Mouse (Mus musculus) neural tube, embryonic 10.5 days (tissue): ENCODE measurements around the gene Mchr1.
A peak's percentile ranks its signal among the peaks of the same experiment; 100 is the strongest.
"Not testable (repeated sequence)": the region's sequence is repeated elsewhere in the genome, so short reads cannot be mapped to it uniquely, and the experiment has no call there.

Experiments
- DNase-seq: peaks from one replicate; pipeline ENCODE4 v3.0.0-alpha.2; 2017; ENCODE audit warnings: low spot score; ENCODE audit errors: extremely low spot score

Mchr1 gene

GRCm38 (mm10) chr15:81235086-81235920, at the start of gene Mchr1:
Gene Mchr1, plus strand, starts transcription at chr15:81235499.
- DNase-seq: peak; percentile 70

DNA sequence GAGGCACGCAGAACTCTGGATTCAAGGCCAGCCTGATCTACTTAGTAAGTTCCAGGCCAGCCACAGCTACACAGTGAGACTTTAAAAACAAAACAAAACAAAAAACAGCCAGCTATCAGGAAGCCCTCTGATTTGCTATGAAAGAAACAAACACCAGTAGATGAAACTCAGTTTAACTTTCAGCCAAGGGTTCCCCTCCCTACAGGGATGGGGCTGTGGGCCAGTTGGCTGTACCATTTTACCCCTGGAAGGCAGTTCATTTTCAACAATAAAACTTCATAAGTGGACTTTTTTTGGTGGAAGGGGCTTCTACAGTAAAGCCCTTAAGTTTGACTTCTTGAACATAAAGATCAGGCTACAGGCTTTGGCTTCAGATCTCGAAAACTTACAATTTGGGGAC, 46.2 kb upstream of the Mchr1 start:
- DNase-seq: no peak

- no peak for DNase-seq
Observed at GRCm38 (mm10) chr15:81190011-81190629, 45.2 kb upstream of the Mchr1 start.

GRCm38 (mm10) chr15:81190630-81191178, 44.6 kb upstream of the Mchr1 start, which contains the start of gene Mrtfa:
Gene Mrtfa, minus strand, starts transcription at chr15:81190757.
- DNase-seq: peak; percentile 99

- DNase-seq: no peak
Observed at GRCm38 (mm10) chr15:81191303-81191702, 44.0 kb upstream of the Mchr1 start.

GRCm38 (mm10) chr15:81192316-81192715, 43.0 kb upstream of the Mchr1 start:
- no peak for DNase-seq

DNA sequence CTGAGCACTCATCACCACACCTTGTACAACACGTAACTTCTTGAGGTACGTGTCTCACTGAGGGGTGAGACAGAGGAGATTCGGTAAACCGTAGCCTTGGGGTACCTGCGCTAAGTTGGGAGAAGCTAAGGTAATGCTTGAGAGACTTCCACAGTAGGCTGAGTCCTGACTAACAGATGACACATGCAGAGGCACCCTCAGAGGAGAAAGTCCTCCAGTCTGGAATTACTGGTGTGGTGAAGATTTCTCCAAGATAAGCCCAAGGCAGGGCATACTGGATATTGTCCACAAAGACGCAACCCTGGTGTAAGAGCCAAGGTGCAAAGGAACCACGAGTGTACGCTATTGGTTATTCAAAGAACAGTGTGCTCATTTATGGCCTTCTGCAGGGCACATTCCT, 42.4 kb upstream of the Mchr1 start:
- no peak for DNase-seq

- DNase-seq: no peak
Observed at GRCm38 (mm10) chr15:81194791-81195190, 40.5 kb upstream of the Mchr1 start.

- no peak for DNase-seq
Observed at GRCm38 (mm10) chr15:81195447-81195846, 39.9 kb upstream of the Mchr1 start.

GRCm38 (mm10) chr15:81197197-81197596, 38.1 kb upstream of the Mchr1 start:
- no peak for DNase-seq

DNA sequence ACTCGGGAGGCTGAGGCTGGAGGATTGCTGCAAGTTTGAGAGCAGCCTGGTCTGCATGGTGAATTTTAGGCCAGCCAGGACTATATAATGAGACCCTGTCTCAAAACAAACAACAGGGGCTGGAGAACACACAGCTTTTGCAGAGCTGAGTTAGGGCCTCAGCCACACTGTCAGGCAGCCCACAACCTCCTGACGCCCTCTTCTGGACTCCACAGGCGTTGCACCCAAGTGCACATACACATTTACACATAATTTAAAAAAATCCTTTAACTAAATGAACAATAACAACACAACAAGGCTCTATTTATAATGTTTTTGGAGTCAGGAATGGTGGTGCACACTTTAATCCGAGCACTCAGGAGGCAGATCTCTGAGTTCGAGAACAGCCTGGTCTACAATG, 36.9 kb upstream of the Mchr1 start:
- no peak for DNase-seq

DNA sequence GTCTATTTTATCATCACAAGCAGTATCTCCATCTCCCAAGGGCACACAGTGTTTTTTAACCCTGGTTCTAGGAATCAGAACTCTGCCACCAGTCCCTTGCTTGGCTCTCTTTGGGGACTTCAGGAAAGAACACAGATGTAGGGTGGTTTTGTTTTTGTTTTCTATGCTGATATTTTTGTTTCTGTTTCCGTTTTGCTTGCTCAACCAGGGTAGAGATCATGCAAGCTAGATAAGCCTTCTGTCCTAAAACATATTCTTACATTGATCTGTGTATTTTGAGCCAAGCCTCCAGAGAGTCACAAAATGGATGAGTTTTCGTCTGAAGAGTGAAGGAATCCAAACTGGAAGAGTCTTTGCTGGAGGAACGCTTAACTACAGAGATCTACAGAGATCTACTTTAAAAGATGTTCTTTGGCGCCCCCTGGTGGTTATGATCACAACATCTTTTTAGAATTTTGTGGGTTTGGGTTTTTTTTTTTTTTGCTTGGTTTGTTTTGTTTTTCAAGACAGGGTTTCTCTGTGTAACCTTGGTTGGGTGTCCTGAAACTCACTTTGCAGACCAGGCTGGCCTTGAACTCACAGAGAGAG, 35.8 kb upstream of the Mchr1 start:
- DNase-seq: peak; percentile 63

- DNase-seq: no peak
Observed at GRCm38 (mm10) chr15:81202462-81202861, 32.8 kb upstream of the Mchr1 start.

DNA sequence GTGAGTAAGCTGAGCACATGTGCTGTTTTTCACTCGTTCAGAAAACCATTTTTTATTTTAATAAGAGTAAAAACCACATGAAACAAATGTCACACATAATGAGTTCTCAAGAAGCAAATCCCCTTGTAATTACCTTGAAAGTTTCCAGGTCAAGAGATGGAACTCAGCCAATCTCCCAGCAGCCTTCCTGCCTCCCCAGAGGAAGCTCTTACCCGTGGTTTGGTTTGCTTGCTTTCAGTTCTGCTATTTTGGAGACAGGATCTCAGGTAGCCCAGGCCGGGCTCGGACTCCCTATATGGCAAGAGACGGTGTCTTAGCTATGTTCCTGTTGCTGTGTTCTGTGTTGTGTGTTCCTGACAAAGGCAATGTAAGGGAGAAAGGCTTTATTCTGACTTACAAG, 24.8 kb upstream of the Mchr1 start:
- no peak for DNase-seq

GRCm38 (mm10) chr15:81212976-81213375, 22.3 kb upstream of the Mchr1 start:
- peak; percentile 29 for DNase-seq

DNA sequence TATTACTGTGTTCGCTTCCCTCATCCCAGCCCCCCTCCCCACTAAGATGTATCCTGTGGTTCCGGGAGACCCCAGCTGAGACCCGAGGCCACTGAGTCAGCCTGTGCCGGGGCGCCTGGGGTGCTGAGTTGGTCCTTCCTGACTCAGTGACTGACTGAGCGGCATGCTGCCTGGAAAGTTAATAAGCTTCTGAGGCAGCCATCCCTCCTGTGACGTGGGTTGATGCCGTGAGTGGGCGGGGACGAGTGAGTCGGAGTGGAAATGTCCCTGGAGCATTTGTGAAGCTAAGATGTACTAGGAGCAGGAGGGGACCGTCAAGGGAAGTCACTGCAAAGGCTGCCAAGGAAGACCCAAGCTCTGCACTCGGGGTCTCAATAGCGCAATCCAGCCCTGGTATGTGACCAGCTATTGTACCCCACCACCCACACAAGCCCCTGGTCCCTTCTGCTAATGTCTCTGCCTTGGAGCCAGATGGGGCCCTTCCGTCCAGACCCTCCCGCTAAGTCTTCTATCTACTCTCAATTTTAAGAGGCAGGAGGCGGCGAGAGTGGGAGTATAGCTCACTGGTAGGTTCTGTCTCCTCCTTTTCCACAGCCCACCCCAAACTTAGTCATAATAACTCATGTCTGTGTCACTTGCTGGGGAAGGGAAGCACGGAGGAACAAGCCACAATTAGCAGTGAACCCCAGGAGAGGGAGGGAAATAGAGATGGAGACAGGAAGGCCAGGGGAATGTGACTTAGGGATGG, 18.2 kb upstream of the Mchr1 start:
- no peak for DNase-seq

- no peak for DNase-seq
Observed at GRCm38 (mm10) chr15:81219054-81219453, 16.2 kb upstream of the Mchr1 start.

GRCm38 (mm10) chr15:81220051-81220450, 15.2 kb upstream of the Mchr1 start:
- not testable (repeated sequence) for DNase-seq

GRCm38 (mm10) chr15:81221446-81221845, 13.9 kb upstream of the Mchr1 start:
- no peak for DNase-seq

GRCm38 (mm10) chr15:81225016-81225415, 10.3 kb upstream of the Mchr1 start:
- no peak for DNase-seq

DNA sequence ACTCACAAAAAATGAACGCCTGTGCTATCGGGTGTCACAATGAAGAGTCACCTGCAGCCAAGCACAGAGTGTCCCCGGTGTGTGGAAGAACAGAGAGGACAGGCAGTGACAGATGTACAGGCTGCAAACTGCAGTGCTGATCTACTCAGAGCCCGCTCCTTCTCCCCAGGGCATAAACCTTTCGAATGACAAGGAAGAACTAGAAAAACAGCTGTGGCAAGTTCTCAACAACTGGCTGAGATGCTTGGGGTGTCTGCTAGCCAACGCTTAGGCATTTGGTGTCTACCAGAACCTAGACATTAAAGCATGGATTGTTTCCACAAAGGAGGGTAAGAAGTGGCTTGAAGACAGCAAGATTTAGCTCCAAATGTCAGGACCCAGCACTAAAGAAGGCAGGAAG, 9.6 kb upstream of the Mchr1 start:
- no peak for DNase-seq
